Mouse (Mus musculus) c-Kit-positive CD71-positive TER-119-positive erythroid progenitor cells, embryonic 14.5 days (primary cell): ENCODE measurements around the gene Slc17a5.
A peak's percentile ranks its signal among the peaks of the same experiment; 100 is the strongest.

ENCODE experiments used
- DNase-seq: peaks from one replicate; pipeline ENCODE4 v3.0.0-alpha.2; 2013; ENCODE audit warnings: low spot score

Gene Slc17a5

GRCm38 (mm10) chr9:78587914-78588313 is at the start of gene Slc17a5:
Gene Slc17a5, minus strand, starts transcription at chr9:78588041.
- peak; percentile 97 for DNase-seq

GRCm38 (mm10) chr9:78633976-78634375 is 46.1 kb upstream of the Slc17a5 start:
- no peak for DNase-seq

- no peak for DNase-seq
Observed at GRCm38 (mm10) chr9:78631755-78632434, 44.1 kb upstream of the Slc17a5 start.

- no peak for DNase-seq
Observed at GRCm38 (mm10) chr9:78629991-78630390, 42.1 kb upstream of the Slc17a5 start.

- no peak for DNase-seq
Observed at GRCm38 (mm10) chr9:78623301-78623747, 35.5 kb upstream of the Slc17a5 start.

- DNase-seq = no peak
Observed at GRCm38 (mm10) chr9:78619285-78619684, 31.4 kb upstream of the Slc17a5 start.

- DNase-seq = no peak
Observed at GRCm38 (mm10) chr9:78615401-78616021, 27.7 kb upstream of the Slc17a5 start, which contains the start of gene Cd109. Gene Cd109, plus strand, starts transcription at chr9:78615546.

GRCm38 (mm10) chr9:78614201-78614600 is 26.4 kb upstream of the Slc17a5 start:
- DNase-seq = no peak

GRCm38 (mm10) chr9:78601046-78601730 is 13.3 kb upstream of the Slc17a5 start:
- no peak for DNase-seq

- DNase-seq = no peak
Observed at GRCm38 (mm10) chr9:78599927-78600326, 12.1 kb upstream of the Slc17a5 start.

- DNase-seq = peak; percentile 35
Observed at GRCm38 (mm10) chr9:78596834-78597233, 9.0 kb upstream of the Slc17a5 start.

GRCm38 (mm10) chr9:78595769-78596555 is 8.1 kb upstream of the Slc17a5 start:
- no peak for DNase-seq

- DNase-seq = peak; percentile 32
Observed at GRCm38 (mm10) chr9:78595257-78595656, 7.4 kb upstream of the Slc17a5 start.

- DNase-seq = no peak
Observed at GRCm38 (mm10) chr9:78590471-78590870, 2.6 kb upstream of the Slc17a5 start.

- DNase-seq = no peak
Observed at GRCm38 (mm10) chr9:78588411-78589033, 681 bp upstream of the Slc17a5 start.

GRCm38 (mm10) chr9:78587218-78587883 is 490 bp downstream of the Slc17a5 start:
- DNase-seq = peak; percentile 38

GRCm38 (mm10) chr9:78579644-78580396 is 8.0 kb downstream of the Slc17a5 start:
- no peak for DNase-seq

- no peak for DNase-seq
Observed at GRCm38 (mm10) chr9:78578824-78579223, 9.0 kb downstream of the Slc17a5 start.

- no peak for DNase-seq
Observed at GRCm38 (mm10) chr9:78576466-78576865, 11.4 kb downstream of the Slc17a5 start.

- DNase-seq = no peak
Observed at GRCm38 (mm10) chr9:78569934-78570333, 17.9 kb downstream of the Slc17a5 start.
